Mouse (Mus musculus) telencephalon, adult 2 months (tissue): Measurements from ENCODE around the gene Kansl1l.
"Not testable (repeated sequence)": the region's sequence is repeated elsewhere in the genome, so short reads cannot be mapped to it uniquely, and the experiment has no call there.

Experiments used
- DNase-seq: peaks from one replicate; pipeline ENCODE4 v3.0.0-alpha.2; 2011; ENCODE audit warnings: low read depth, low spot score

The Kansl1l gene

DNA sequence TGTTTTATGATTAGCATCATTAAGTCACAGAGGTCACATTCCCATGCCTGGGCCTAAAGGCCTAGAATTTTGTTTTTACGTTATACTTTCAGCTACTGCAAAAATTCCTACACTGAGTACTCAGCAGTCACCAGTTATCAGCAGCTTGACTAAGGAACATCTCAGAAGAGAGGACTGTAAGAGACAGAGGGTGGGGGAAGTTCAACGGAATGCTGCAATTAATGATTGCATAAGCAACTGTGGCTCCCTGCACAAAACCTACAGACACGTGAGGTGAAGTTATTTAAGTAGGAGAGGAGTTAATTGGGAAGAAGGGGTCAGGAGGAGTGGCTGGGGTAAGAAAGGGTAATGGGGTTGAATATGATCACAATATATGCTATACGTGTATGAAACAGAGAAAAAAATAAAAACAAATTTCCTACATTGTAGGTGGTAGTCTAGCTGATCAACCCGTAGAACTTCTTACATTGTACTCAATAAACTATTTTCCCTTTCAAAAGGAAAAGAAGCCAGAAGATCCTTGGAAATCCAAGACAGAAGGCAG is 117.1 kb downstream of the Kansl1l start:
- DNase-seq, result no peak

DNA sequence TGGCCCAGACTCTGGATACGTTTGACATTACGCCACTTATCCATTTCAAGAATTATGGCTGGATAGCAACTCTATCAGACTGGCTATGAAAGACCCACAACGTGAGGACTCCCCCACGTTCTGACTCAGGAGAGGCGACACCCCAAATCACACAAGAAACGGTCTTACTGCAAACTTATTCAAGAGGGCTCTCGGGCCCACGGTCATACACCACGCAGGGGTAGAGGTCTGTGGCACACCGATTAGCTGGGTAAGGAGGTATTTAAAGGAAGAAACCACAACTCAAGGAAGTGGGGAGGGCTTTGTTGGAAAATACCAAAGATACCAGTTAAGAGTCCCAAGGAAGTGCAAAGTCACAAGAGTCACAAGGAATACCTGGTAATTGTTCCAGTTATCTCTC is 117.7 kb downstream of the Kansl1l start:
- DNase-seq, result not testable (repeated sequence)

DNA sequence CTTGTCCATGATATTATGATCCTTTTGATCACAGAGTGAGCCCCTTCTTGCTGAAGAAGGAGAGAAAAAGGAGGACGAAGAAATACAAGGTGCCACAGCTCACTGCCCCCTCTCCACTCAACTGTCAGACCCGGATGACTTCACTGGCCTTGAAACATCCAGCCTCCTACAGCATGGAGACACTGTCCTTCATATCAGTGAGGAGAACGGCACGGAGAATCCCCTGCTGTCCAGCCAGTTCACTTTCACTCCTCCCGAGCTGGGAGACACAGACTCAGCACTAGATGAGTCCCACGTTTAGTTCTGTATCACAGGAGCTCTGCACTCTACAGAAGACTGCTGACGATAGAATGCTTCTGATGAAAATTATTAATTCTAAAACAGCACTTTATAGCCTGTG is 122.1 kb downstream of the Kansl1l start:
- DNase-seq, result no peak

DNA sequence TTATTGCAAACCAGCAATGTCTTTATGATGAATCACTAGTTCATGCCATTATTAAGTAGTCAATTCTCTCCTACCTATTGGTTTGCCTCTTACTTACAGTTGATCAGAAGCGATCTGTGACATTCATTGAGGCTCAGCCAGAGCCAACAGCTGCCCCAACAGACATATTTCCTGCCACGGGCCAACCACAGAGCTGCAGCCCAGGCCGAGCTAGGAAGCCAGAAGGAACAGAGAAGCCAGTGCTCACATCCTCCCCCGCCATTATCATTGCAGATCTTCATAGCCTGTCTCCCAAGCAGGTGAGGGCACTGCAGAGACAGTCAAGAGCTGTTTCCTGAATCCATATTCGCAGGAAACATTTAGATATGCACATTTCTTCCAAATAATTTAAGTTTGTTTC is 123.1 kb downstream of the Kansl1l start:
- DNase-seq, result no peak

DNA sequence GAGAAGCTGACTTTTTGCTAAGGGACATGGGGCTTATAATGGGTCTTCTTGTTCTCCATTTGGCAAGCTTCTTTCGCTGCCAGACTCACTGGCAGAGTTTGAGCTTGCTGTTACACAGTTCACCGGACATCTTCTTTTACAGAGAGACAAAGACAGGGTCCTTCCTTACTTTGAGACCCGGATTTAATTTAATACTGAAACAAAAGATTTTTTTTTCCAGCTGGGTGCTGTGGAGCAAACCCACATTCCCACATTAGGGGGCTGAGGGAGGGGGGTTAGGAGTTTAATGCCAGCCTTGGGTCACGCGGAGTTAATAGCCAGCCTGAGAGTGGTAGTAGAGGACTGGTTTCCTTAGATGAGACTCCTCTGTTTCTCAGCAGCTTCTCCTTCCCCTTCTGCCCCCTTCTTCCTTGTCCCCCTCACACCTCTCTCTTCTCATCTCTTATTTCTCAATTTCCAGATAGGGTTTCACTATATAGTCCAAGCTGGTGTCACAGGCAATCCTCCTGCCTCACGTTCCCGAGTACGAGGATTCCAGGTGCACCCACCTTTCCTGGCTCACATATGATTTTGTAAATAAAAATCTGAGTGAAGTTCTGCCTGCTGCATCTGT is 124.5 kb downstream of the Kansl1l start:
- DNase-seq, result no peak

DNA sequence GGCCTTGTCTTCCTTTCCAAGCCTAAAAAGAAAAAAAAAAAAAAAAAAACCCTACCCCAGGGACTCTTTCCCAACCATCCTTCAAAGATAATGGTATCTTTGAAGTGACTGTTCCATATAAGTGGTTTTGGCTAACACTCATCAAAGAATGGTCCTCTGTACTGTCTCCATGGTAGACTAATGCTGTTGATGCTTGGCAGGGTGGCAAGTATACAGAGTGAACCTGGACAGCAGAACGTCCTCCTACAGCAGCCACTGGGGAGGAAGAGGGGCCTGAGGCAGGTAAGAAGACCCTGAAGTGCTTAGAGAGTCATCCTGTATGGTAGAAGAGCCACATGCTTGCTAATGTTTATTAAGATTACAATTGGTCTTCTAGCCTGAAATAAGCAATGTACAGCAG is 125.1 kb downstream of the Kansl1l start:
- no peak for DNase-seq

DNA sequence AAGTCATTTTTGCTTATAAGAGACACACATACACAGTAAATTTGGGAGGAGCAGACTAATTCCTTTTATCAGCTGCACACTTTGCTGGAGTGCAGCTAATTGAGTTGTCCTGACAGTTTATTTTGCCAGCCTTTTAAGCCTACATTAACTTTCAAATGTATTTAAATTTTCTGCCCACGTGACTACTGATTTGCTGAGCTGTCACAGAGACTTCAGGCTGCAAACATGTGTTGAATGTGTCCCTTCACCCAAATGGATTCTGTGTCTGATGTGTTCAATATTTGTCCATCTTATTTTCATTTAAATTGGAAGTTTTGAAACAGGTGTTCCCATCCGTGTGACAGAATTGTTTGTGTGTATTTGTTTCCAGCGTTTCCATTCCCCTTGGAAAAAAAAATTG is 125.6 kb downstream of the Kansl1l start:
- DNase-seq, result no peak

DNA sequence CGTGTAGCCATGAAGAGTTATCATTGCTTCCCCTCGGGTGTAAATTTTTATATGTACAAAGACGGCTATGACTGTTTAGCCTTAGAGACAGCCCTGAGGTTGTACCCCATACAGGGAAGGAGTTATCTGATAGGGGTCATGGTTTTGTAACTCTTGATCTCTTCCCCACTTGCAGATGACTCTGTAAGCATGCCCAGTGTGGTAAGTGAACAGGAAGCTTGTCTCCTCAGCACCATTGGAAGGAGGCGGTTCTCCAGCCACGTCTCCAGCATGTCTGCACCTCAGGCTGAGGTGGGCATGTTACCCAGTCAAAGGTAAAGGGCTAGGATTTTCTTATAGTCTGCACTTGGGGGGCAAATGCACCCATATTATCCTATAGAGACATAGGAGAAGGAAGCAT is 134.4 kb downstream of the Kansl1l start:
- no peak for DNase-seq

DNA sequence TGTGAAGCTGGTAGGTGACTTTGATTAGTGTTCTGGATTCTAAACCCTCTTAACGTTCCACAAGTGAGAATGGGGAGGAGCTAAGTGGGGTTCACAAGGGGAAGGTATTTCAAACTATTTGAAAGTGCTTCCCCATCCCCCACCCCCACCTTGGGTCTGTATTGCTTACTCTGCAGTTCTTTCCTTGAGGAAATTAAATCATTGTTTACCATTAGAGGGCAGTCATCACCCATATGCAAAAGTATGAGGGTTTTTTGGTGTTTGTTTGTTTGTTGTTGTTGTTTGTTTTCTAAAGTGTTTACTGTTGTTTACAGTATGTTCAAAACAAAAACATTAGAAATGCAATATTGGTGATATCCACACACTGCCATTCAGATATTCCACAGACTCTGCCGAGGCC is 138.7 kb downstream of the Kansl1l start:
- DNase-seq, result no peak

DNA sequence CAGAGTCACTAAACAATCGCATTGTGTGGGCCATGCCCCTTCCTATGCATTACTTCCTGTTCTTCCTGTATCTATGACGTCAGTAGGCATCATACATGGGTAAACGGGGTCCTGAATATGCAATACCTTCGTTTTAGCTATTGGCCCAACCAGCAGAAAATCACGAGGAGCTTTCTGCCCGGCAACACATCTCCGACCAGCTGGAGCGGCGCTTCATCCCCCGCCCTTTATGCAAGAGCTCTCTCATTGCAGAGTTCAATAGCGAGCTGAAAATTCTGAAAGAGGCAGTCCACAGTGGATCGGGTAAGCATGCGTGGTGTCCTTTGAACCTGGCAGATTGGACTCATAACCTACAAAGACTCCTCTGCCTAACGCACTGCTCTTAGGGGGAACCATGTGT is 139.4 kb downstream of the Kansl1l start:
- DNase-seq, result no peak

DNA sequence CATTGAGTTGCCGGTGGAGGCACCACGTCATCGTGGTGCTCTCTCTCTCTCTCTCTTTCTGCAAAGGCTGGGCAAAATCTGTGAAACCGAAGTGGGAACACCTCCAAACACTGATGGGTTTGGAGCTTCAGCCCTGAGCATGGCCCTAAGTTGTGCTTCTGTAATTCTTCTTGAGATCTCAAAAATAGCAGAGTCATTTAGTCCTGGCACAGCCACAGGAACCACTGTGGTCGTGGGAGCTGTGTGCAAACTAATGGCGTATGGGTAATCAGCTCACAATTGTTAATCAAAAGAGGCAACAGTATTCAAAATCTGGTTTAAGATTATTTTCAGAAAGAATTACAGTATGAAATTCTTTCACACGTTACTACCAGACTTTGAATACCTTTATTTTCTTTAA is 144.6 kb downstream of the Kansl1l start:
- no peak for DNase-seq

DNA sequence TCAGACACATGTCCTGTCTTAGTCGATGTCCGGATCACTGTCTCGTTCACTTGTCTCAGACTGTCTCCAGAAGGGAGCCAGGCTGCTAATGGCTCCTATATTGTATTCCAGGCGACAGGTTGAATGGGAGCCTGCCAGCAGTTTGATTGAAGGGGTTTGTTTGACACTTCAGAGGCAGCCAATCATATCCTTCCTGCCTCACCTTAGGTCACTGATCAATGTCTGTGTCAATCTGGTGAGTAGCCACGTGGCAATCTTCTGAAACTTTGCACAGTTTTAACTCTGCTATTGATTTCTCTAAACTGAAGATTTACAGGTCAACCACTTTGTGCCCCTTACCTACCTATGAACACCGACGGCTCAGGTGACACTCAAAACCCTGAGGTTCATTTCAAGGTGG is 145.9 kb downstream of the Kansl1l start:
- DNase-seq, result no peak
